Mouse (Mus musculus): Measurements from ENCODE around the gene Runx1.

DNA sequence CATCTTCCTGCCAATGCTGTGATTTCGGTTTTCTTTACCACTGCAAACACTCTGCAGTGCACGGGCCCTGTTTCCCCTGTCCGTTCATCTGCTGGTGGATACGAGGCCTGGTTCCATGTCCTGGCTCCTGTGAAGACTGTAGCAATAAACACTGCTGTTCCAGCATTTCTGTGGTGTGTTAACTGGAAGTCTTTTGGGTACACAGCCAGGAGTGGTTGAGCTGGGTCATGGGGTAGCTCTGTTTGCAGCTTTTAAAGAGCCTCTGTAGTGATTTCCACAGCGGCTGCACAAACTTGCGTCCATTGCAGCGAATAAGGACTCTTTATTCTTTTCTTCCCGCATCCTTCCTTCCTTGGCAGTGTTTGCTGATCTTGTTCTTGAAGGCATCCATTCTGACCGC is 248.6 kb downstream of the Runx1 start:
- TF ChIP-seq CTCF (IDR thresholded peaks at IDR 0.05) (no peak), EP300 (IDR thresholded peaks at IDR 0.05) (no peak)
